Mouse (Mus musculus) midbrain, embryonic 11.5 days (tissue): Measurements from ENCODE around the gene Usp18. TPM values are rescaled to one million over a fixed set of nuclear protein-coding genes. Genes with fewer than 3 reads are reported as not detected.

Source experiments
- ATAC-seq: fragments of 200-750 bp; cut with Nextera tagmentation; 2 replicates; pipeline ENCODE4 v1.8.0; 2017; ENCODE audit warnings: moderate TSS enrichment, moderate library complexity; ENCODE audit not compliant: low FRiP score
- DNase-seq: peaks from one replicate; pipeline ENCODE4 v3.0.0; 2015; ENCODE audit warnings: low spot score; ENCODE audit errors: missing footprints
- H3K27ac ChIP-seq: fragments of 300-500 bp; sonication (generic); 2 replicates; pipeline ENCODE4 v1.5.1; 2014; ENCODE audit warnings: low read depth, low read length
- H3K27me3 ChIP-seq: fragments of 300-500 bp; sonication (generic); 2 replicates; pipeline ENCODE4 v1.6.1; 2014; ENCODE audit warnings: mild to moderate bottlenecking, low read length, moderate library complexity, mixed read lengths; ENCODE audit not compliant: control insufficient read depth, insufficient read depth
- H3K36me3 ChIP-seq: fragments of 300-500 bp; sonication (generic); 2 replicates; pipeline ENCODE4 v1.6.1; 2014; ENCODE audit warnings: mild to moderate bottlenecking, low read length, moderate library complexity, mixed read lengths; ENCODE audit not compliant: control insufficient read depth, insufficient read depth
- H3K4me1 ChIP-seq: fragments of 300-500 bp; sonication (generic); 2 replicates; pipeline ENCODE4 v1.6.1; 2014; ENCODE audit warnings: low read length; ENCODE audit not compliant: control insufficient read depth, insufficient read depth
- H3K4me2 ChIP-seq: fragments of 300-500 bp; sonication (generic); 2 replicates; pipeline ENCODE4 v1.6.1; 2014; ENCODE audit warnings: mild to moderate bottlenecking, moderate library complexity
- H3K4me3 ChIP-seq: fragments of 300-500 bp; sonication (generic); 2 replicates; pipeline ENCODE4 v1.5.1; 2014; ENCODE audit warnings: low read depth, low read length
- H3K9ac ChIP-seq: fragments of 300-500 bp; sonication (generic); 2 replicates; pipeline ENCODE4 v1.6.1; 2014; ENCODE audit warnings: low read length
- H3K9me3 ChIP-seq: fragments of 300-500 bp; sonication (generic); 2 replicates; pipeline ENCODE4 v1.6.1; 2016; ENCODE audit warnings: low read length; ENCODE audit not compliant: control insufficient read depth
- WGBS: fragments of 180-500 bp; shearing (Covaris S2); extraction: QIAGEN DNeasy Blood & Tissue Kit; methylation state at CpG from one replicate; pipeline ENCODE4 v1.1.7; 2014; 5-methylcytosine and 5-hydroxymethylcytosine counted together
- polyA plus RNA-seq: library from polyadenylated mRNA; unstranded; fragments of >200 nt; fragmentation: Nextera tagmentation; extraction: Ambion mirVana; gene quantifications from 2 replicates; pipeline ENCODE4 v1.2.1, GENCODE M21; 2014

Usp18 gene
- polyA plus RNA-seq, 1 experiment from 2014 or later, result 1.0 TPM

- no peak for DNase-seq
- no peaks in the 10 kb centered on the region for H3K27me3 ChIP-seq
- no peaks in the 10 kb centered on the region for H3K4me1 ChIP-seq
- H3K36me3 ChIP-seq, result no peaks in the 10 kb centered on the region
- no peak overlapping the region for H3K4me2 ChIP-seq
- H3K27ac ChIP-seq, result no peak overlapping the region
- WGBS, result 93% methylated on average over 10 of the region's 10 CpGs
- no peaks in the 10 kb centered on the region for H3K9me3 ChIP-seq
- H3K9ac ChIP-seq, result no peak overlapping the region
- no peak overlapping the region for H3K4me3 ChIP-seq
- no peak for ATAC-seq
Measured at GRCm38 (mm10) chr6:121220181-121220580, 25.5 kb upstream of the Usp18 start.

- H3K36me3 ChIP-seq, result no peaks in the 10 kb centered on the region
- no peaks in the 10 kb centered on the region for H3K4me1 ChIP-seq
- WGBS, result 88% methylated on average over 8 of the region's 8 CpGs
- DNase-seq, result no peak
- H3K27me3 ChIP-seq, result no peaks in the 10 kb centered on the region
- no peak overlapping the region for H3K4me2 ChIP-seq
- H3K9ac ChIP-seq, result no peak overlapping the region
- H3K9me3 ChIP-seq, result no peaks in the 10 kb centered on the region
- ATAC-seq, result no peak
- H3K4me3 ChIP-seq, result no peak overlapping the region
- H3K27ac ChIP-seq, result no peak overlapping the region
Measured at GRCm38 (mm10) chr6:121221876-121222597, 23.7 kb upstream of the Usp18 start.

- H3K9ac ChIP-seq, result no peak overlapping the region
- no peak overlapping the region for H3K4me3 ChIP-seq
- ATAC-seq, result no peak
- DNase-seq, result no peak
- no peak overlapping the region for H3K27ac ChIP-seq
- no peaks in the 10 kb centered on the region for H3K36me3 ChIP-seq
- H3K27me3 ChIP-seq, result no peaks in the 10 kb centered on the region
- no peaks in the 10 kb centered on the region for H3K4me1 ChIP-seq
- 94% methylated on average over 14 of the region's 14 CpGs for WGBS
- no peak overlapping the region for H3K4me2 ChIP-seq
- H3K9me3 ChIP-seq, result no peaks in the 10 kb centered on the region
Measured at GRCm38 (mm10) chr6:121223001-121223400, 22.7 kb upstream of the Usp18 start.

- Histone ChIP-seq H3K27me3 (no peaks in the 10 kb centered on the region), H3K4me1 (no peaks in the 10 kb centered on the region), H3K4me3 (no peak overlapping the region), H3K9me3 (no peaks in the 10 kb centered on the region), H3K27ac (no peak overlapping the region), H3K4me2 (no peak overlapping the region), H3K36me3 (no peaks in the 10 kb centered on the region), H3K9ac (no peak overlapping the region)
- ATAC-seq, result no peak
- WGBS, result 71% methylated on average over 5 of the region's 5 CpGs
- no peak for DNase-seq
Measured at GRCm38 (mm10) chr6:121224067-121224466, 21.6 kb upstream of the Usp18 start.

- Histone ChIP-seq H3K27me3 (no peaks in the 10 kb centered on the region), H3K4me2 (no peak overlapping the region), H3K9ac (no peak overlapping the region), H3K27ac (no peak overlapping the region), H3K36me3 (no peaks in the 10 kb centered on the region), H3K9me3 (no peaks in the 10 kb centered on the region), H3K4me3 (no peak overlapping the region), H3K4me1 (no peaks in the 10 kb centered on the region)
- no peak for DNase-seq
- no peak for ATAC-seq
- WGBS, result 38% methylated on average over 6 of the region's 6 CpGs
Measured at GRCm38 (mm10) chr6:121224993-121225392, 20.7 kb upstream of the Usp18 start.

GRCm38 (mm10) chr6:121226043-121226442 is 19.7 kb upstream of the Usp18 start:
- DNase-seq (no peak), ATAC-seq (no peak)
- Histone ChIP-seq H3K4me1 (no peaks in the 10 kb centered on the region), H3K4me2 (no peak overlapping the region), H3K27ac (no peak overlapping the region), H3K36me3 (no peaks in the 10 kb centered on the region), H3K27me3 (no peaks in the 10 kb centered on the region), H3K9me3 (no peaks in the 10 kb centered on the region), H3K4me3 (no peak overlapping the region), H3K9ac (no peak overlapping the region)
- 66% methylated on average over 4 of the region's 4 CpGs for WGBS

GRCm38 (mm10) chr6:121226744-121227143 is 19.0 kb upstream of the Usp18 start:
- H3K9ac ChIP-seq, result no peak overlapping the region
- ATAC-seq, result no peak
- H3K27me3 ChIP-seq, result no peaks in the 10 kb centered on the region
- H3K36me3 ChIP-seq, result no peaks in the 10 kb centered on the region
- H3K9me3 ChIP-seq, result no peaks in the 10 kb centered on the region
- no peak overlapping the region for H3K27ac ChIP-seq
- no peaks in the 10 kb centered on the region for H3K4me1 ChIP-seq
- no peak for DNase-seq
- 90% methylated on average over 2 of the region's 2 CpGs for WGBS
- H3K4me3 ChIP-seq, result no peak overlapping the region
- H3K4me2 ChIP-seq, result no peak overlapping the region

GRCm38 (mm10) chr6:121228421-121228820 is 17.3 kb upstream of the Usp18 start:
- H3K36me3 ChIP-seq, result no peaks in the 10 kb centered on the region
- no peak for ATAC-seq
- no peaks in the 10 kb centered on the region for H3K4me1 ChIP-seq
- H3K9me3 ChIP-seq, result no peaks in the 10 kb centered on the region
- WGBS, result 74% methylated on average over 8 of the region's 8 CpGs
- H3K4me2 ChIP-seq, result no peak overlapping the region
- no peak for DNase-seq
- H3K27ac ChIP-seq, result no peak overlapping the region
- H3K9ac ChIP-seq, result no peak overlapping the region
- no peaks in the 10 kb centered on the region for H3K27me3 ChIP-seq
- H3K4me3 ChIP-seq, result no peak overlapping the region

- Histone ChIP-seq H3K9me3 (no peaks in the 10 kb centered on the region), H3K27ac (no peak overlapping the region), H3K27me3 (no peaks in the 10 kb centered on the region), H3K4me3 (no peak overlapping the region), H3K36me3 (no peaks in the 10 kb centered on the region), H3K4me2 (no peak overlapping the region), H3K9ac (no peak overlapping the region), H3K4me1 (no peaks in the 10 kb centered on the region)
- DNase-seq, result no peak
- WGBS, result 59% methylated on average over 1 of the region's 1 CpGs
- no peak for ATAC-seq
Measured at GRCm38 (mm10) chr6:121232652-121233051, 13.1 kb upstream of the Usp18 start.
